Mouse (Mus musculus) kidney, adult 9 months (tissue): ENCODE data around the gene Ttc28.

ENCODE experiments used
- DNase-seq: peaks from one replicate; pipeline ENCODE4 v3.0.0; 2022

Gene Ttc28

DNA sequence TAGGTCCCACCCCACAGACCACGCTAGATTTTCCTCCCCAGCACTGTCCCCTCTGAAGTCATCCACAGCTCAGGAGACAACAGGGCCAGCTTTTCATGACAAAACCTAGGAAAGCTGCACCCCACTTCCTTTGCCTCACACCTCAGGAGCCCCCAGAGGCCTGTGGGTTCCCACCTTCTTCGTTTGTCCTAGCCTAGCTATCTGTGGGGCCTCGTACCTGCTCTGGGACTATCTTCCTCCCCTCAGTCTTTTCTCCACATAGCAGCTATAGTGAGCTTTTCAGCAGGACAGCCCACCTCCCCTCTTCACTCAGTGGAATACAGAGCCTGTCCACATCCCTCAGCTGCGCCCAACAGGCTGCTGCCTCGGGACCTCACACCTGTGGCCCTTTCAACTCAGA lies 418.2 kb downstream of the Ttc28 start:
- no peak for DNase-seq

DNA sequence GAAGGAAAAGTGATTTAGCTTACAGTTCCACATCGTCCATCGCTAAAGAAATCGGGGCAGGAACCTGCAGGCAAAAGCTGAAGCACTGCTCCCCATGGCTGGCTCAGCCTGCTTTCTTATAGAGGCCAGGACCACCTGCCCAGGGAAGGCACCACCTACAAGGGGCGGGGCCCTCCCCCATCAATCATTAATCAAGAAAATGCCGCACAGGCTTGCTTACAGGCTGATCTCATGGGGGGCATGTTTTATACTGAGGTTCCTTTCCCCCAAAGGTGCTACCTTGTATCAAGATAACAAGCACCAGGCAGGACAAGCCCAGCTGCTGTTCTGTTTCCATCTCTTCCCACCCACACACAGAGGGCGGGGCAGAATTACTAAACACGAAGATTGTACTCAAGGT lies 419.1 kb downstream of the Ttc28 start:
- no peak for DNase-seq

GRCm38 (mm10) chr5:111300776-111301175 lies 421.2 kb downstream of the Ttc28 start:
- peak; percentile 33 for DNase-seq

DNA sequence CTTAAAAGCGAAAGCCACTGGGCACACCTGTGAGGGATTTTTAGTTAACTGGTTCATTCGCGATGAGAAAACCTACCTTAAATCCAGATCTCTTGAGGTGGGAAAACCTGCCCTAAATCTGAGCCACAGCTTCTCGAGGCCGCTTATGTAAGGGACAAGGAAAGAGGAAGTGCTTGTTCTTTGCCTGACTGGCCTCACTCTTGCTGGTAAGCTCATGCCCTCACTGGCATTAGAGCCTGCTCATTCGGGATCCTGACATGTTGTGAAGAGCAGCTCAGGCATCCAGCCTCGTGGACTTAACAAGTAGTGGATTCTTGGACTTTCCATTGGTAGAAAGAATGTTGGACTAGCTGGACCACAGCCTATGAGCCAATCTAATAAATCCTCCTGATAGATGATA lies 422.1 kb downstream of the Ttc28 start:
- peak; percentile 50 for DNase-seq

- peak; percentile 38 for DNase-seq
Observed at GRCm38 (mm10) chr5:111304730-111305129, 425.1 kb downstream of the Ttc28 start.

- DNase-seq = peak; percentile 80
Observed at GRCm38 (mm10) chr5:111310185-111310584, 430.6 kb downstream of the Ttc28 start.

DNA sequence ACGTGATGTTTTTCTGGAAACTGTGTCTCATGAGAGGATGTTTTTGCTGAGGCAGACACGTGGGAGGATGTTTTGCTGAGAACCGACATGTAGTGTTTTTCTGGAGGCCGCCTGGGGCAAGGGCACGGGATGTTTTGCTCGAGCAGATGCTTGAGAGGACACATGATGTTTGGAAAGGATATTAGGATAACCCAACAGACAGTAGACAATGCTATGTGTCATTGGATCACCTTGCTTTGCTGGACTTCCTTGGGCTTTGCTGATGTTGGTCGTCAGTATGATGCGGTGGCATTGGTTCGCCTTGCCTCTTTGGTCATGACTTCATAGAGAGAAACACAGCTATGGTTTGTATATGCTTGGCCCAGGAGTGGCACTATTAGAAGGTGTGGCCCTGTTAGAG lies 434.2 kb downstream of the Ttc28 start:
- DNase-seq = no peak

- DNase-seq = no peak
Observed at GRCm38 (mm10) chr5:111315061-111315460, 435.5 kb downstream of the Ttc28 start.

DNA sequence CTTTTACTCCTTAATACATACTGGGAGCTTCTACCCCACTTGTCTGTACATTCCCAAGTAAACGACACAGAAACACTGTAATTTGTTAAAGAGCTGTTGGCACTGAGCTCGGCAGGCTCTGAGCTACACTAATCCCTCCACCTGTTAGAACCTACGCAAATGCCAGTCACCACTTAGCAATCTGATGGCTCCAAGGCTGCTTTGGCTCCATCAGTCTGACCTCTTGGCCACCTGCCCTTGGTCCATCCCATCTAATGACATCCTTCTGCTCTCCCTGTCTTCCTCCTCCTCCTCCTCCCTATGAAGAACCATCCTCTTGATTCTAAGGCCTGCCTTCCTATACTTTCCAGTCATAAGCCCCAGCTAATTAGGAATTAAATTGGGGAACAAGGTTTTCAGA lies 437.9 kb downstream of the Ttc28 start:
- no peak for DNase-seq

DNA sequence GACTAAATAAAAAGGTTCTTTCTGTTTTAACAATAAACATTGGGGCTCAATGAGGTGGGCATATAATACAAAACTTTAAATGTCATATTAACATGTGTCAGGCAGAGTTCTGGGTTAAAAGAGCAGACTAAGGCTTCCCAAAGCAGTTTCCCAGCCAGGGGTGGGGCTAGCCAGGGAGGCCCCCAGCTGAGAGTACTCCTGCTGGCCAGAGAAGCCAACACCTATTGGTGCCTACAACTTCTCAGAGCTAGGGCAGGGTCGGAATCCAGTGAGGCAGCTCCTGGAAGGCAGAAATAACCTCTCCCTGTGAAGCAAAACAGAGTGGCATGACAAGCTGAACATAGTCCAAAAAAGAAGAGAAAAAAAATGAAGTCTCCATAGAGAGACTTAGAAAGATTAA lies 439.3 kb downstream of the Ttc28 start:
- peak; percentile 40 for DNase-seq

GRCm38 (mm10) chr5:111325813-111326212 lies 446.2 kb downstream of the Ttc28 start:
- DNase-seq = no peak

DNA sequence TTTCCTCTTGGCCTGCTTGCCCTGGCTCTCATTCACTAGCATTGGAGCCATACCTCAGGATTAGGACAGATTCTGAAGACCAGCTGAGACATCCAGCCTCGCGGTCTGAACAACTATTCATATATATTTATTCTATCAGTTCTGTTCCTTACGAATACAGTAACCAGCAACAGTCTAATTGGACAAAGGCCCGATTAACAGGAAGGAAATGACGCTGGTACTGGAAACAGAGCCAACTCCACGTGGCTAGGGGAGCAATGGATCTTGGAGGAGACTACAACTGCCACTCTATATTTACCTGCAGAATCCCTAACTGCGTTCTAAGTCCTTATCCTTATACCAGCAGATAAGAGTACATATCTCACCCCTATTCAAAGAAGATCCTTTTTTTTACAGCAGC lies 447.8 kb downstream of the Ttc28 start:
- no peak for DNase-seq

DNA sequence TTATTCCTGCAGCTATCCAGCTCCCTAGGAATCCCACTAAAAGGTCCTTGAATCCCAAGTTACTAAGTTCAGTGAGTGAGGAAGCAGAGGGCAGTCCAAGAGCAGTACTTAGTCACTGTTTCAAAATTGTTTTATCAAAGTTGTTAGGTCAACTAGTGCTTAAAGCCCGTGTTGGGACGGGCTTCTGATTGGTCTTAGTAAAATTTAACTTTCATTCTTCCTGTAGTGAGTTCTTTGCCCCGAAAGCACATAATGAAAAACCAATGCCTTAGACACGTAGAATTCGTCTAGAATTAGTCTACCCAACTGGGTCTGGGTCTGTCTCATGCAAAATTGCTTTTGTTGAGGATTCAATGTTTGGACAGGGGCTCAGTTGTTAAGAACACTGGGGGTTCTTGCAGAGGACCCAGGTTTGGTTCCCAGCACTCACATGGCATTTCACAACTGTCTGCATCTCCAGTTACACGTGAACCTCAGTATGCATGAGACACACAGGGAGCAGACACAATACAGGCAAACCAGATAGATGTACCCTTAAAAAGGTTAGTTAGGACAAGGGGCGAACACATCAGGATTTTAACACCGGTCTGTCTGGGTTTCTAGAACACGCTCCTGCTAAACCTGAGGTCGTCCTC lies 450.3 kb downstream of the Ttc28 start:
- peak; percentile 73 for DNase-seq

DNA sequence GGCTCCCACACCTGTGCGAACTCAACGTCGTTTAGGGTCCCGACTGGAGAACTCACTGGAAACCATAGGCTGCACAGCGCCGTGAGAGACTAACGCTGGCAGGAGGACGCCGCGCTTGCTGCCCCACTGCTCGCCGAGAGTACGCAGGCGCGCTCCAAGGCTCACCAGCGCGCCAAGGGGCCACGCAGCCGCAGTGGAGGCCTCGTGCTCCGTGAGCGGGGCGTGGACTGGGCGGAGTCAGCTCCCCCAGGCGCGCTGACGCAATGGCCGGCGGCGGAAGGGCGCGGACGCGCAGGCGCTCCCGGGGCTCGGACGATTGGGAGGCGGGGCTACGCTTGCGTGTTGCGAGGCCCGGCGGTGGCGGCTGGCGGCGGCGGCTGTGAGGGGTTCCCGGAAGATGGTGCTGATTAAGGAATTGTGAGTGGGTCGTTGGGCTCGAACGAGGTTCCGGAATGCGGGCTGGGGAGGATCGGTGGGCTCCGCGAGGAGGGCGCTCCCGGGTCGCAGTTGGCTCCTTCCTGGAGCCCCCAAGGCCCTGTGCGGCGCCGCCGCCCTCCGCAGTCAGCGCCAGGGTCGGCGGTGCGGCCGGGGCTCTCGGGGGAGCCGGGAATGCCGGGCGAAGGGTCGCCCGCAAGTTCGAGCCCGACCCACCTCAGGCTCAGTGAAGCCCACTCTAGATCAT lies 451.0 kb downstream of the Ttc28 start, which contains the start of gene Pitpnb:
Gene Pitpnb, plus strand, starts transcription at position 347 of the 682 bp plus-strand sequence.
- peak; percentile 98 for DNase-seq

GRCm38 (mm10) chr5:111331099-111331435 lies 451.5 kb downstream of the Ttc28 start:
- no peak for DNase-seq

- no peak for DNase-seq
Observed at GRCm38 (mm10) chr5:111335939-111336691, 456.5 kb downstream of the Ttc28 start.
